Mouse (Mus musculus) hematopoietic stem cell, adult 5-6 weeks (primary cell): ENCODE measurements at regions not wholly inside any gene's neighbourhood (a gene's known extent, or its start where the extent isn't known, plus 50 kb on each side); places are given as distances from the start of the nearest gene placed in this dataset.

Experiments
- ATAC-seq, 2 experiments: fragments of 125-278 bp in 1 of 2; replicated peaks in 1 of 2; 2 replicates each; pipeline ENCODE4 v1.8.0; 2016 to 2017; ENCODE audit warnings: inconsistent platforms in 2 of 2, mild to moderate bottlenecking in 2 of 2, moderate number of reproducible peaks in 2 of 2, low read depth in 1 of 2, moderate TSS enrichment in 1 of 2; ENCODE audit not compliant: low FRiP score in 2 of 2, poor library complexity in 2 of 2, severe bottlenecking in 2 of 2, insufficient read depth in 1 of 2, low TSS enrichment in 1 of 2

DNA sequence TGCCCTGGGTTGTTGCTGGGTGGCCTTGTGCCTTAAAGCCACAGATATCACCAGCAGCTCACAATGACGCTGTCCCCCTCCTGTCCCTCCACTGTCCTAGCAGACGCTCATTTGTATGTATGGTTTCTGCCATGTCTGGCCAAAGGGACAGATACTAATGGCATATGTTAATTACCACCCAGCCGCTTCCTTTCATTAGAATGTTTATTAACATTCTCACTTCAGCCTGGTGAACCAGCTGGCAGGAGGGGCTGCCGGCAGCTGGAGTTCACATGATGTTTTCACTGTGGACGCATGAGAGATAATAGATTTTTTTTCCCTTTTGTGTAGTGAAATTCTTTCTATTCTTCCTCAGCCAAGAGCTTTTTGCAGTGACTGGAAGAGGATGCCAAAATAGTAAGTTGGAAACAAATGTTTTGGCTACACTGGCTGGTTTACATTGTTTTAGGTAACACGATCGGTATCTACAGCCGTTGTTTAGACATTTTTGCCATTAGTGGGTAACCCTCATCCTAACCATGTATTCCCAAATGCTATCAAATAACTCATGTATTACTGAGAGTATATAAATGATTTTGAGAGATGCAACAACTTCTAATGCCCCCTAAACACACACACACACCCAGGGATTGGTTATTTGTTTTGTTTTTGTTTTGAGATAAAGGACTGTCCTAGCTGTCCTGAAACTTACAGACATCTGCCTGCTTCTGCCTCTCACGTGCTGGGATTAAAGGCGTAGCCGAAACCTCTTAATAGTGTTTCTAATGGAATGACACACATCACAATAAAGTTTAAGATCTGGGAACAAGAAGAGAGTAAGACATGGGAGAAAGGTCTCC lies 83.0 kb upstream of the Tsc22d1 start:
- no peak for ATAC-seq

- no peak for ATAC-seq
These were observed 82.4 kb upstream of the Tsc22d1 start for GRCm38 (mm10) chr14:76332336-76332703.

GRCm38 (mm10) chr14:76340789-76341188 lies 74.0 kb upstream of the Tsc22d1 start:
- ATAC-seq: no peak

GRCm38 (mm10) chr14:76341226-76341625 lies 73.5 kb upstream of the Tsc22d1 start:
- no peak for ATAC-seq

DNA sequence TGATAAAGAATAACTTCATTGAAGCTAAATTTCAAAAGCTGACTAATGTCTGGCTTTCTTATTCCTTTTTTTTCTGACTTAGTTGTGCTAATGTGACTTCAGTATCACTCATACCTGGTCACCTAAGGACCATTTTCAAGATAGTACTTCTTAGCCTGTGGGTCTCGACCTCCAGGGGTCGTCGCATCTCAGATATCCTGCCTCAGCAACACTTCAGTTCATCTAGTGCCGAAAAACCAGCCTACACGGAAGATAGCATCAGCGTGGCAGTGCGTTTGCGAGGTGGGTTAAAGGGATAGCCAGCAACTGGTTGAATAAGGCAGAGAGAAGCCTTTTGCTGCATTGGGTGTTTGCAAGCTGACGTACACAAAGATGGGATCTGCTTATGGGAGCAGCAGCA lies 62.9 kb upstream of the Tsc22d1 start:
- no peak for ATAC-seq

- ATAC-seq: no peak
These were observed 58.6 kb upstream of the Tsc22d1 start for GRCm38 (mm10) chr14:76356161-76356560.

DNA sequence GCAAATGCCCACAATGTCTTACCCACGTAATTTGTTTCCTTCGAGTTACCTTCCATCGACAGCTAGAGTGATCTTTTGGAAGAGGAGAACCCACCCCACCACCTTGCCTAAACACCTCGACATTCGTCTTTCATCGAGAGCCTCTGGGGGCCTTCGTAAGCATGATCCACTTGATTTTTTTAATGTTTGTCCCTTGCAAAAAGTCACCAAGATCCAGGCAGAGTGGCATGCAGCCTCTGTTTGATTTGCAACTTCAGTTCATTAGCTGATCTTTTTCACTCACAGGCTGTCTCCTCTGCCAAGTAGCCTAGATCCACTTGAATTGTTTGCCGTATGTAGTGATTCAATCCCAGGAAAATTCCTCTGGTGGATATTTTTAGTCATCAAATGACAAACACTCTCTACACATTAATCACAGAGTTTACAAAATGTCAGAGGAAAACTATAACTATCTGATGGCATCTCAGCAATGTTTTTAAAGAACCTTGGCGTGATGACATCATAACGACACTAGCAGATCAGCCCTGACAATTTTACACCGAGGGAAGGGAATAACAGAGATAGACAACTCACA lies 54.8 kb upstream of the Tsc22d1 start:
- ATAC-seq: no peak

- ATAC-seq: no peak
These were observed 50.7 kb upstream of the Tsc22d1 start for GRCm38 (mm10) chr14:76364034-76364433.
